Mouse (Mus musculus) small intestine, adult 2 months (tissue): ENCODE measurements at regions not wholly inside any gene's neighbourhood (a gene's known extent, or its start where the extent isn't known, plus 50 kb on each side); places are given as distances from the start of the nearest gene placed in this dataset.

Experiments used
- H3K27ac ChIP-seq: fragments of 200-500 bp; 2 replicates; pipeline ENCODE4 v1.5.1; 2012; ENCODE audit warnings: low read depth, low read length, control low read depth, inconsistent platforms; ENCODE audit not compliant: insufficient read depth
- H3K27me3 ChIP-seq: fragments of 200-500 bp; 2 replicates; pipeline ENCODE4 v1.6.1; 2012; ENCODE audit warnings: mild to moderate bottlenecking, moderate library complexity, low read length, inconsistent platforms; ENCODE audit not compliant: control insufficient read depth, insufficient read depth
- H3K36me3 ChIP-seq: fragments of 200-500 bp; 2 replicates; pipeline ENCODE4 v1.6.1; 2012; ENCODE audit warnings: mild to moderate bottlenecking, low read length, control low read depth, inconsistent platforms; ENCODE audit not compliant: control insufficient read depth, insufficient read depth
- H3K4me1 ChIP-seq: fragments of 200-500 bp; 2 replicates; pipeline ENCODE4 v1.6.1; 2012; ENCODE audit warnings: low read length, inconsistent platforms, mixed read lengths; ENCODE audit not compliant: control insufficient read depth, insufficient read depth, insufficient read length
- H3K4me3 ChIP-seq: fragments of 200-500 bp; 2 replicates; pipeline ENCODE4 v1.5.1; 2012; ENCODE audit warnings: low read depth, mild to moderate bottlenecking, control low read depth, inconsistent platforms, low read length, moderate library complexity
- CTCF ChIP-seq: fragments of 200-500 bp; IDR thresholded peaks from 2 replicates; pipeline ENCODE4 v1.5.1; 2012; ENCODE audit warnings: low read depth, mild to moderate bottlenecking, control low read depth, inconsistent platforms, low read length, moderate library complexity, mixed read lengths; ENCODE audit not compliant: insufficient replicate concordance, insufficient read length; ENCODE audit errors: extremely low read depth
- POLR2A ChIP-seq: fragments of 200-500 bp; IDR thresholded peaks from 2 replicates; pipeline ENCODE4 v1.6.1; 2012; ENCODE audit warnings: low read depth, mild to moderate bottlenecking, control low read depth, inconsistent platforms, low read length, moderate library complexity
- WGBS: fragments of 180-500 bp; shearing (Covaris S2); methylation state at CpG from one replicate; pipeline ENCODE4 v1.1.7; 2018; 5-methylcytosine and 5-hydroxymethylcytosine counted together

DNA sequence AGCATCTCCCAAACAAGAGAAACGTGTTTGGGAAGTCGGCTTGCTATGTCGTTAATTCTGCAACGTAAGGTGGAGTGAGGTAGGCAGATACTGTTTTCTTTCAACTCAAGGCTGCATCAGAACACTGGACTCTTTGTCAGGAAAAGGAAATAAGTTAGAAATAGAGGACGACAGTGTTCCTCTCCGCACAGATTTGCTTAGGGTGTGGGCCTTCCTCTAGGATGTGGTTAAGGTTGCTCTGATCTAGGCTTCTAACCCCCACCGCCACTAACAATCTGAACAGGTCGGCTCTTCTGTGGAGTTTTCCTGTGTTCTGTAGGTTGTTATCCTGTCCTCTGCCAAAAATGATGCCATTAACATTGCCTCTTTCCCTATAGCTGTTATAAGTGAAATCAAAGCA lies 179.1 kb downstream of the Pik3r1 start:
- Histone ChIP-seq H3K27ac (no peak overlapping the region), H3K4me3 (no peak overlapping the region), H3K4me1 (no peaks in the 10 kb centered on the region), H3K27me3 (no peaks in the 10 kb centered on the region), H3K36me3 (no peaks in the 10 kb centered on the region)
- 66% methylated on average over 8 of the region's 8 CpGs for WGBS
- no peak for TF ChIP-seq POLR2A
- no peak for TF ChIP-seq CTCF

DNA sequence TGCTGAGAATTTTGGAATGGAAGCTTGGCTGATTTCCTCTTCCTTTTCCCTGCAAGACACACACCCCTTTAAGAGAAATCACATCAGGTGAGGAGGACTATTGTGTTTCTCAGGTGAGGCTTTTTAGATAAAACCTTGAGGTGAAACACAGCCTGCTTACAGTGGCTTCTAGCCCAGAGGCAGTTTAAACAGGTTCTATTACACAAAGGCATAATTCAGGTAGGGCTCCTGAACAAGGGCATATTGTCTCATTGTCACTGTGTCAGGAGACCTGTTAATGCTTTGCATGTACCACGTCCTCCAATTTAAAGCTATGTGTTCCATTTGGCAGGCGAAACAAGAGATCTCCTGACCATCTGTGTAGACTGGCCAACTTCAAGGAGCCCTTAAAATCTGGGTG lies 181.2 kb downstream of the Pik3r1 start:
- TF ChIP-seq POLR2A = no peak
- TF ChIP-seq CTCF = no peak

DNA sequence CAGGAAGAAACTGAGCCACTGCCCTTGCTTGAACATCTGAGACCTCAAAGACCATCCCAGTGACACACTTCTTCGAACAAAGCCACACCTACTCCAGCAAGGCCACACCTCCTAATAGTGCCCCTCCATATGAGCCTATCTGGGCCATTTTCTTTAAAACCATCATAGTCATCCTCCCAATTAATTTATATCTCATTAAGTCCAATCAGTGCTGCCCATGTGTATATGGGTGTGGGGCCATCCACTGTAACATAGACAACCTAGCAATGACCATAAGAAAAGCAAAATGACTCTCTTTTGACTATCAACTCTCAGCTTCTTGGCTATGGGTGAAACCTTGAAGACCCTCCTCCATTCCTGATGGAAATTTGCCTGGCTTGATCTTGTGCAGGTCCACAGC lies 191.5 kb downstream of the Pik3r1 start:
- H3K27me3 ChIP-seq = no peaks in the 10 kb centered on the region
- no peak for TF ChIP-seq CTCF
- H3K4me3 ChIP-seq = no peak overlapping the region
- H3K36me3 ChIP-seq = no peaks in the 10 kb centered on the region
- no peak overlapping the region for H3K27ac ChIP-seq
- H3K4me1 ChIP-seq = no peaks in the 10 kb centered on the region
- 83% methylated on average over 1 of the region's 1 CpGs for WGBS

More for the DNA sequence above, 181.2 kb downstream of the Pik3r1 start:
- H3K36me3 ChIP-seq = no peaks in the 10 kb centered on the region
- H3K27ac ChIP-seq = no peak overlapping the region
- no peak overlapping the region for H3K4me3 ChIP-seq
- H3K4me1 ChIP-seq = no peaks in the 10 kb centered on the region
- H3K27me3 ChIP-seq = no peaks in the 10 kb centered on the region
- WGBS = 55% methylated on average over 2 of the region's 2 CpGs

DNA sequence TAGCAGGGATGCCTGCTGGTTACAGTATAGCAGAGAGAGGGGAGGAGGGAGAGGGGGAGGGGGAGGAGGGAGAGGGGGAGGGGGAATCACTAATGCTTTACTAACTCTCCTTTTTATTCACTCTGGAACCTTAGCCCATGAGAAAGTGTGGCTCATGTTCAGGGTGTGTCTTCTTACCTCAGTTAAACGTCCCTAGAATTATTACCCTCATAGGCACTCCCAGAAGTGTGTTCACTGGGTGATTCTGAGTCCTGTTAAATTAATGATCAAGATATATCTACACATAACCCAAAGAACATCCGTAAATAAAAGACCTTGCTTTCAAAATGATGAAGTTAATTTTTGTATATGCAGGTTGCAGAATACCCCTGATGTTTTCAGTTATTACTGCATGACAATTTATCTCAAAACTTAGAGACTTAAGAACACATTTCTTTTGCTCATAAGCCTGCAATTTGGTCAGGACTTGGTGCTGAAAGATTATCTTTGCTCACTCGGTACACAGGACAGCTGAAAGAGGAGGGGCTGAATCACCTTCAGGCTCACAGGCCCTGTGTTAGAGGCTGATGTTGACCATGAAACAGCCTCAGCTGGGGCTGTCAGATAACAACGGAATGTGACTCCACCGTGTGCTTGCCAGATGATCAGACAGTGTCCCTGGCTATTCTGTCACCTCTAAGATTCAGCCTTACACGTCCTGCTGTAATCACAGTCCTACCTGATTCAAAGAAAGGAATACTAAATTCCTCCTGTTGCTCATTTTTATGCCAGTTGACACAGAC lies 195.0 kb downstream of the Pik3r1 start:
- H3K27ac ChIP-seq = no peak overlapping the region
- H3K4me1 ChIP-seq = no peaks in the 10 kb centered on the region
- 53% methylated on average over 6 of the region's 6 CpGs for WGBS
- H3K4me3 ChIP-seq = no peak overlapping the region
- TF ChIP-seq CTCF (no peak), POLR2A (no peak)
- no peaks in the 10 kb centered on the region for H3K27me3 ChIP-seq
- H3K36me3 ChIP-seq = no peaks in the 10 kb centered on the region

DNA sequence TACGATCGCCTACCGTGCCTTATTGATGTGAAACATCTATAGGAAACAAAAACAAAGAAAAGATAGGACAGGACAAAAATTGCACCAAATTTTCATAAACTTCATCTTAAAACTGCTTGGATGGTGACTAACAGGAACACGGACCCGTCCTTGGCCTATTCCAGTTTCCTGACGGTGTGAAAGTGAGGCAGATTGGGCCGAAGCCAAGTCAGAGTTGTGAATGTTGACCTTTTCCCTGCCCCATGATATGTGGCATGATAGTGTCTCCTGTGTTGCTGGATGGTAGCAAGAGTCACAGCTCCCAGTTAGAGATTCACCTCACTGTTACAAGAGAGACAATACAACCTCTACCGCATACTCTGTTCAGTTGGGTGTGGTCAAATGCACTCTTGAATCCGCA lies 195.8 kb downstream of the Pik3r1 start:
- Histone ChIP-seq H3K27me3 (no peaks in the 10 kb centered on the region), H3K4me3 (no peak overlapping the region), H3K27ac (no peak overlapping the region), H3K36me3 (no peaks in the 10 kb centered on the region), H3K4me1 (no peaks in the 10 kb centered on the region)
- TF ChIP-seq POLR2A = no peak
- no peak for TF ChIP-seq CTCF
- 74% methylated on average over 9 of the region's 9 CpGs for WGBS

DNA sequence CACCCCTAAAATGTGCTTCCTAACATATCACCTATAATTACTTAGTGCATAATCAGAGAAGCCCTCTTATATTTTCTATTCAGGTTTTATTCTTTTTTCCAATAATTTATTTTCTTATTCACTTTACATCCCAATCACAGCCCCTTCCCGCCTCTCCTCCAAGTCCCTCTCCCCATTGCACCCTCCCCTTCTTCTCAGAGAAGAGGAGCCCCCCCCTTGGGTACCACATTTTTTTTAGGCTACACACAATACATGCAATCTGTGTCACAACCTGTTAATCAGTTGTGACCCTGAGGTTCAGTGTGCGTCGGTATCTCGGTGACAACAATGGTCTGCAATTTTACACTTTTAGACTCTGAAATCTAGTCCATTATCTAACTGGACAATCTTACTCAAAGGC lies 198.0 kb downstream of the Pik3r1 start:
- no peak for TF ChIP-seq CTCF
- TF ChIP-seq POLR2A = no peak
- Histone ChIP-seq H3K27ac (no peak overlapping the region), H3K4me3 (no peak overlapping the region), H3K4me1 (no peaks in the 10 kb centered on the region), H3K36me3 (no peaks in the 10 kb centered on the region), H3K27me3 (no peaks in the 10 kb centered on the region)
- 77% methylated on average over 4 of the region's 4 CpGs for WGBS

DNA sequence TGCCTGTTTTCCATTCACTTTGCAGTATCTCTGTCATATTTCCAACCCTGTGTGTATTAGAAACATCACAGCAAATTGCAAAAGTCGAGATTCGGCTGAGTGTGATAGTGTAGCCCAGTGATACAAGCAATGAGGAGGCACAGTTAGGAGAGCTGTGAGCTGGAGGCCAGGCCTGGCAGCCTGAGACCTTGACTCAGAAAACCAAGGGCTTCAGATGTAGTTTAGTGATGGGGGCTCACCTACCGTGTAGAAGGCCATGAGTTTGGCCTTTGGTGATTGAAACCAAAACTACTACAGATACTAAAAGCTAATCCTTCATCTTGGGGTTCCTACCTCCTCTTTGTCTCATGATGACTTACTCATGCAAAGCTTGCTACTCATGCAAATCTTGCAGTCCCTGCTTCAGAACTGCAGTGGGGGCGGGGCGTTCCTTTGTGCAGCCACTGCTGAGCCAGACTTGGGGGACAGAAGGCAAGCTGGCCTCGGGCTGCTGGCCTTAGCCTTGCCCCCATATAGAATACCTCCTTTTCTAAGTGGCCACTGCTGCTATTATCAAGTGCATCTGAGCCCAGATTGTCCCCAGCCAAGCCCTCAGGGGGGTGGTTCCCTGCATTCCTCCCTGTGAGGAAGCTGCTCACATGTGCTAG lies 198.9 kb downstream of the Pik3r1 start:
- Histone ChIP-seq H3K36me3 (no peaks in the 10 kb centered on the region), H3K27ac (no peak overlapping the region), H3K27me3 (no peaks in the 10 kb centered on the region), H3K4me3 (no peak overlapping the region), H3K4me1 (no peaks in the 10 kb centered on the region)
- TF ChIP-seq POLR2A (no peak), CTCF (no peak)
- 83% methylated on average over 6 of the region's 6 CpGs for WGBS
